Mouse (Mus musculus): ENCODE data around the gene Popdc3.
"Not testable (repeated sequence)": the region's sequence is repeated elsewhere in the genome, so short reads cannot be mapped to it uniquely, and the experiment has no call there.

The Popdc3 gene

DNA sequence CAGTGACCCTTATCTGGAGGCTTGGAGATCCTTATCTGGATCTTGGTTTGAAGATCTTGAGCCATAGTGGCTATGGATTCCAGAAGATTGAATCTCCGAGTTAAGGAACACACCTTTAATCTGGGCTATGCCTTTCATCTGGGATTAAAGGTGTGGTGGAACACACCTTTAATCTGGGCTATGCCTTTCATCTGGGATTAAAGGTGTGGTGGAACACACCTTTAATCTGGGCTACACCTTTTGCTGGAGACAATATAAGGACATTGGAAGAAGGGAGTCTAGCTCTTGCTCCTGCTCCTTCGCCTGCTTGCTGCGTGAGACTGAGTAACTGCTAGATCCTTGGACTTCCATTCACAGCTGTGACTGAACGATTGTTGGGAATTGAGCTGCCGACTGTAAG, at the start of gene Popdc3:
Gene Popdc3 (plus strand): TSS at position 301 of the 400 bp plus-strand sequence.
- not testable (repeated sequence) for DNase-seq

DNA sequence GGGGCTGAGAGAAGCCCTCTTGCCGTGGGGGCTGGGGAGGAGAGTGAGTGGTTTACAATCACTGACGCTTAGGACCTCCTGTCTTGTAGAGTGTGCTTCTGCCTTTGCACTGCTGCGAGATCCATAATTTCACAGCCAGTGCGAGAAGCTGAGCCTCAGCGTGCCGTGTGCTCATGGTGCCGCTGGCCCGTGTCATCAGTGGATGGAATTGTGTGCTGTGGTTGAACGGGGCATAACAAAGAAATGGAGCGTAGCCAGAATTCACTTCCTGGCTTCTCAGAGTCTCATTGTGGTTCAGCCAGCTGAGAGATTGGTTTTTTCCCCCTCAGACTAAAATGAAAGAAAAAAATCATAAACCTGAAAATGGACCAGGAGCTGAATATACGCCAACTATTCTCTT, 48.8 kb upstream of the Popdc3 start:
- DNase-seq, result peak; percentile 36 to 56

DNA sequence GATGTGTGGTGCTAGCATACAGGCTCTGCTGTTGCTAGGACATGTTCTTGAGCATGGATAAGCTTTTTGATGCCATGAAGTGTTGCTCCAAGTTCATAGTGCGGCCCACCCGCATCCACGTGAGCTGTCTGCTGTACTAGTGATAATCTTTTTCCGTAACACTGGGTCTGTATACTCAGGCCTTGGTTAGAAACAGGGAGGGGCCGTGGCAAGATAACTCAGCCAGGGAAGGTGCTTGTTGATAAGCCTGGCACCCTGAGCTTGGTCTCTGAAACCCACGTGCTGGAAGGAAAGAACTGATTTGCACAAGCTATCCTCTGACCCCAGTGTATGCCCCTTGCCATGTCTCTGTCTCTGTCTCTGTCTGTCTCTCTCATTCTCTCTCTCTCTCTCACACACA, 47.9 kb upstream of the Popdc3 start:
- no peak for DNase-seq

DNA sequence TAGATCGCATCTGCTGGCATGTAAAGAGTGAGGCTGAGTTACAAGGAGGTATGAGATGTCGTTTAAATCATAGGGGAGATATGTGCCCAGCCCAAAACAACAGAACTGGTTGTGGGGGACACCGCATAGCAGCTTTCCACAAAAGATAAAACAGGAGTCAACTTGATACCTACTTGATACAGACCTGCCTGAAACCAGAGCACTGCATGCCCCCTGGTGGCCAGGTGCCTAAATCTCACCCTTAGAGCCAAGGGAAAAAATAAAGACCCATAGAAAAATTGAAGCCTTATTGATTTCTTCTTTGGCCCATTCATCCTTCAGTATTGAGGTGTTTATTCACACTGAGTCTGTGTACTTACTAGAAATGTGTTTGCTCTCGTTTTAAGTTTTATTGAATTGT, 45.5 kb upstream of the Popdc3 start:
- peak; percentile 67 to 70 for DNase-seq

DNA sequence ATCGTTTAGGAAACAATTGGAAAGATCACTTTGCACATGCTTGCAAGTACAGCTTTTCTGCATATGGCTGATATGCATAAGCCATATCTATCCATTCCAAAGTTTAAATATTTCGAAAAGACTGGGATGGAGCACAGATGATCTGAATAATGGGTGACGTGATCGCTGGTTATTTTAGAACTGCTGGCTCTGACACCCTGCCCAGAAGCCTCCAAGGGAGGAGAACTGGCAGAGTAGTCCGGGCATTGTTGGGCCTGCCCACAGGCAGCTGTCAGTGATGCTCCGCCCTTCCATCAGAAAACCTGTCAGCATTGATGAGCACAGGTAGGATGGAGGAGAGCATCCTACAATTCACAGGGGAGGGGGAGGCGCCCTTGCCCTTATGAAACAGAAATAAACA, 41.1 kb upstream of the Popdc3 start:
- no peak for DNase-seq

DNA sequence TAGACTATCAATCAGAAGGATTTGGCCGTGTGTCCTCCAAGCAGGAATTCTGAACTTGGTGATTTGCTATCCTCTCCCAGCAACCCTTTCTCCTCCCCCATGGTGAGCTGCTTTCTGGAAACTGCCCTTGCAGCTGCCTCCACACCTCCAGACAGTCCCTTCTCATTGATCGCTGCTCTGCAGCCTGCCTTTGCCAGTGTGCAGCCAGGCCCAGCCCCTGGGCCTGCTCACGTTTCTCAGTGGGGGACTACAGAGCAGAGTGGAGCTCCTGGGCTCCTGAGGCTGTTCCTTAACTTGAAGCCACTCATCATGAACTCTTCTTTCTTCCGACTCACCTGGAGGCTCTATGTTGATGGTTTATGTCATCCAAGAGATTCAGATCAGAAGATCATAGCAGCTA, 38.0 kb upstream of the Popdc3 start:
- no peak for DNase-seq

DNA sequence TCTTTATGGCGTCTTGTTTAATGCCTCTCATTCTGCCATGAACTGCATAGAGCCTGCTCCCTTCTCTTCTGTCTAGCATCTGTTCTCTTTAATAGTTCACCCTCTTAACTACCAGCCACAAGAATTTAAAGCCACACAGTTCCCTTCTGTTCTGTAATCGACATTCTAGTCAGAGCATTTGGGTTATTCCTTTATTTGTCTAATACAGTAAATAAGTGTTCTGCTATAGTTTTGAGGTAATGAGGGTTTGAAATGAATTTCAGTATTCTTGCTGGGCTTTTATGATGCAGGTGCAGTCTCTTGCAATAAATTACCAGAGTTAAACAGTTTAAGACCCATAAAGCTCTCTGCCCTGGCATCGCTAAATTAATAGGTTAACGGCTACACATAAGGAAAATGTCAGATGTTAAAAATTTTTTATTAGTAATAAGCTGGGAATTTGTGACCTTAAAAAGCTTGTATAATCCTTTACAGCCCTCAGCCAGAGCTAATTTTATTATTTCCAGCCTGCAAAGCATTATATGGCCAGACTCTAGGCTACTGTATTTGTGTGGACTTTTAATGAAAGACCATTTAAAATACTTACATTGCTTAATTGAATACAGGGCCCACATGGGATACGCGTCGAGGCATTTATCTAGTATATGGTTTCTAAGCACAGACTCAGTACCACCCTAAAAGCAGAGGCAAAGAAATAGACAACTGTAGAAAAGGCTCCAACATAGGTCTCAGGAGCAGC, 37.3 kb upstream of the Popdc3 start:
- no peak for DNase-seq

DNA sequence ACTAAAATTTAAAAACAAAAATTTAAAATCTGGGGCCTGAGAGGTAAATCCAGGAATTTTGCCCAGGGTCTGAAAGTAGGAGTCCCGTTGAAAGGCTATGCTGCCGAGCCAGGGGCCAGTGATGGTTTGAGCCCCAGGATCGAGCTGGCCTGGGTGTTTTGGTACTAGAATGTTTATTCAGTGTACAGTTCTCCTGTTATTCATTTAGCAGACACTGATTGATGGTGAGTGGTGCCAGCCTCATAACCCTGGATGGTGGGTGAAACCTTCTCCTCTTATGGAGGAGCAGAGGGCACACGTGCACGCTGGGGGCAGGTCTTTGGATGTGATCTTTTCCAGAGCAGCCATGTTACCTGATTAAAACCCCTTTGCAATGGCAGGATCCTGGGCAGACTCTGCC, 35.5 kb upstream of the Popdc3 start:
- no peak for DNase-seq

DNA sequence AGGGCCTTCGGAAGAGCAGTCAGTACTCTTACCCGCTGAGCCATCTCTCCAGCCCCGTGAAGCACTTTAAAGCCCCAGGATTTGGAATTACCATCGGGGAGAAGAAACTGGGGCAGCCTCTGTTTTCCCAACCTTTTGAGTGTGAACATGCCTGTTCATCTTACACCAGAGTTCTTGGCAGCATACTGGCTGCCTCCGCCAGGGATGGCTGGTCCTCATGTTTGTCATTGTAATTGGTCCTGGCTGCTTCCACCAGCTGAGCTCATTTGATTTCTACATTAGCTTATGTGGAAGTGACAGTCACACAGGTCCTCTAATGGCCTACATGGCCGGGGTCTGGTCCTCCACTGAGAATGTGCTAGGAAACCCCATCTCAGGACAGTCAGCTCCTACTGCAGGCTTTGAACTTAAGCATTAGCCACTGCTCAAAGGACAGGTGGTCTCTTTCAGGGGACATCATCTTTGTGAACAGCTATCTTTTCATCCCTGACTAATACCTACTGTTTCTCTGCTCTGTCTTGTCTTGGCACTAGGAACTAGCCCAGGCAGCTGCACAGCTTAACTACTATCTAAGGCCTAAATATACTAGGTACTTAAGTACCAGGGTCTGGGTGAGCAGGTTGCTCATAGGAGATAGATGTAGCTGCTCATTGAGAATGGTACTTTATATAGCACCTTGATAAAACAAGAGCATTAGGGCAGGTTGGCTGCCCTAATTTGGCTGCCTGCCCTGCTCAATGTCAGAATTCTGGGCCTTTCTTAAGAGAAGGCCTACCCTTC, 33.7 kb upstream of the Popdc3 start:
- no peak for DNase-seq

DNA sequence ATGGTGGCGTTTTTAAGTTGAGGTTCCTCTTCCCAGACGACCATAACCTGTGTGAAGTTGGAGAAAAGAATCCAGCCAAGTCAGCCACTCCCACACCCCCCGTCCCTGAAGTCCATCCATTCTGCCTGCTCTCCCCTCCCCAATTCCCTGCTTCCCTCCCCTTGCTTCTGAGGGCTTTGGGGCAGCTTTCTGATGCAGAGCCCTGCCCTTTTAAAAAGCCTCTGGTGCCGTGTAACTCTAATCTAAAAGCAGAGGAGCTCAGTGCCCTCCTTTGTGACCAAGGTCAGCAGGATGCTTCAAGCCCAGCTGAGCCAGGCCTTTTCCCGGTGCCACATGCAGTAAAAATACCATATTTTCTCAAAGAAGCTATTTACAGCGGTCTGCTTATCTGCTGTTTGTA, 31.1 kb upstream of the Popdc3 start:
- no peak for DNase-seq

DNA sequence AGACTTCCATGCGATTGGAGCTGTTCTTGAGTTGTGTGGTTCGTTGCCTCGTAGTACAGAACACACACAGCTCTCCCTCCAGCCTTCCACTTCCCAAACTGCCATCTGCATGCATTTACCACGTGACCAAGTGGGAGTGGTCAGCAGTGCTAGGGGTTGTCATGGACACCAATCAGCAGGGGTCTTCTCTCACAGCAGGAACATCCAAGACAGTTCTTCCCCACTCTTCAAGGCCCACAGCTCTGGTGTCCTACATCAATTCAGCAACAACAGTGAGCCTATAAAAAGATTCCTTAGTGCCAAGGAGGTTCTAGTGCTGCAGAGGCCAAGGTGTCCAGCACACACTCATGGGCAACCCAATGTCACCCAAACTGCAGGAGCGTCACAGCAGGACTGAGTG, 26.8 kb upstream of the Popdc3 start:
- DNase-seq, result peak; percentile 30 to 44

DNA sequence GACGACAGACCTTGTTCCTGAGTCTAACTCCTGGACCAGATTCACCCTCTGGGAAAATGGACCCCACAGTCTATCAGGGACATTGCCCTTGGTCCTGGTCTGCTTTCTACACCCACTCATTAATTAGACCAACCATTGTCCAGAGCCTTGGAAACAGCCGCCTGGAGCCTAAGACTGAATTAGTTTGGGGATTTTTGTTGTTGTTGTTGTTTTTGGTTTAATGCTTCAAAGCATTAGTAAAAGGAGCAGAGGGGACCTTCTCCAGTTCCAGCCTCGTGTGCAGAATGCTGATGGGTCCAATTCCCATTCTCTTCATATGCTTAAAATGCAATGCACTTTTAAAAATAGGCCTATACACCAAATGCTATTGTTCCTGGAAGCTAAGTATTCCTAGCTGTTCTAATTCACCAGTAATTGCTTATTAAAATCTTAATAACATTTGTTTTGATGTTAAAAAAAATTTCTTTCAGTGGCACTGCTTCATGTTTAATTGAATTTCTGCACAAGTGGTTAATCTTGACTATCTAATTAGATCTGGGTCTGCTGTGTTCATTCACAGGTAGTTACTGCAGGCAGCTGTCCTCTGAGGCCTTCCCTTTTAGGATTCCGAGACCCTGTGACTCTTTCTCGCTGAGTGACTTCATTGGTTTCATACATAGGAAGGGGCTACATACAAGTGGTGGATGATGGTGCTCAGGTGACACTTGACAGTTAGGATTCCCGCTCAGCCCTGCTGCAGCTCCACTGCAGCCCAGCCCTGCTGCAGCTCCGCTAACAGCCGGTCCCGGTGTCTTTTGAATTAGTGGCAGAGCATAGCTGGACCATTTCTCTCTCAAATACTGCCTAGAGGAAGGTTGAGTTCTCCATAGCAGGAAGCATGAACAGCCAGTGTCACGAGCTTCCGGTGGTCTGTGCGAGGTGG, 25.9 kb upstream of the Popdc3 start:
- DNase-seq, result no peak

DNA sequence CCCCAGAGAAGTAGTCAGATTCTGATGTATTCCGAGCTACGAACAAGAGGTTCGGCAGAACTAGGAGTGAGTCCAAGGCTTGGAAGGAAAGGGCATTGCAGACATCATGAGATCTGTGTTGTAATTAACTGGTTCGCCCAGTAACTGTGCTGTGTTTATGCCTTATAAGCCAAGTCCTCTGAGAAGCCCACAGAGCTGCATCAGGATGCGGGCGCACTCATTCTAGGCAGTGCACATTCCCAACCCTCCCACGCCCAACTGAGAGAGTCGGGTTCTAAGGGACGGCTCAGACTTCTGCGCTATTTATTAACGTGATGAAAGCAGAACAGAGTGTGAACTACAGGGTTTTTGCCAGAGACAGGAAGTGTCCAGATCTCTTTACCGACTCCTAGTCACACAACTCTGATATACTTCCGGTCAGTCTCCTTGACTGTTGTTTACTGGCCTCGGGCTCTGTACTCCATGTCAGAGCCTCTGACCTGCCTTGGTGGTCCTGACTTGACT, 23.3 kb upstream of the Popdc3 start:
- DNase-seq, result no peak

DNA sequence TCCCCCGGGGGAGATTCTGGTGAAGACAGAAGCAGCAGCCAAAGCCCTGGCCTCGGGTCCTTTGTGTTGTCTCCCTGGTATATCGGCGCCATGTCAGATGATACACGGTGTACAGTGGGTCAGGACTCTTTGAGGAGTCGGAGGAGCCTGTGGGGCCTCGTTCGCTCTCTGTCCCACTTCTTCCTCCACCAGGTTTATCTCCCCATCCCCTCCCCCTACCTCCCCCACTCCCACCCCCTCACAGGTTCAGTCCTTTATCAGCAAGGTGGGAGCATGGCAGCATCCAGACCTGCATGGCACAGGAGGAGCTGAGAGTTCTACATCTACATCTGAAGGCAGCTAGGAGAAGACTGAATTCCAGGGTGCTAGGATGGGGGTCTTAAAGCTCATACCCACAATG, 12.0 kb upstream of the Popdc3 start:
- DNase-seq, result no peak

DNA sequence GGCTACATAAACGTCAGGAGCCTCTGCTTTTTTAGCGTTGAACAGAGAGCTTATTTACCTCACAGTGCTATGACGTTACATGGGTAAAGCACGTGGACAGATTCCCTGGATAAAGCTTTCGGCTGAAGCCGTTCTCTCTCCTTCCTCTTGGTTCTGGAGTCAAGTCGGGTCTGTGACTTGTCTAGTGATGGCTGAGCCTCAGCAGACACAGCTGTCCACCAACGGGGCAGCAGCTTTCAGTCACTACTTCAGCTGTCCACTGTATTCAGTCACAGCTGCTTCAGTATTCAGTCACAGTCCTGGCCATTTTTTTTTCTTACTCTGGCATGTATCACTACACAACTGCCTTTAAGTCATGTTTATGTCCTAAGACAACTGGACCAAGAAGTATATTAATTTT, 4.0 kb upstream of the Popdc3 start:
- DNase-seq, result no peak

DNA sequence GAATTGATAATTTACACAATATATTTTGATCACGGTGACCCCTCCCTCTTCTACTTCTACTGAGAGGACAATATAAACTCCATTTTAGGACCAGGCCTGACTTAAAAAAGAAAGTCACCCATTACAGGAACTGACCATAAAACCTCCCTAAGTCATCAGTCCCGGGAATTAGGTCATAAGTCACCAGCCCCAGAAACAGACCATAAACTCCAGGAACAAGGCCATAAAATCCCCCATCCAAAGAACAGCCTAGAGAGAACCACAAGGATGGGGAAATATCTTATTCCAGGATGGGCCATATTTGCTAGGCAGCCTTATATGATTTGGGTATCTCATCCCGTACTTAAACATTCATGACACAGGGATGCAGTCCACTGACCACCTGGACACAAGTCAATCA, 3.6 kb upstream of the Popdc3 start:
- DNase-seq, result no peak

DNA sequence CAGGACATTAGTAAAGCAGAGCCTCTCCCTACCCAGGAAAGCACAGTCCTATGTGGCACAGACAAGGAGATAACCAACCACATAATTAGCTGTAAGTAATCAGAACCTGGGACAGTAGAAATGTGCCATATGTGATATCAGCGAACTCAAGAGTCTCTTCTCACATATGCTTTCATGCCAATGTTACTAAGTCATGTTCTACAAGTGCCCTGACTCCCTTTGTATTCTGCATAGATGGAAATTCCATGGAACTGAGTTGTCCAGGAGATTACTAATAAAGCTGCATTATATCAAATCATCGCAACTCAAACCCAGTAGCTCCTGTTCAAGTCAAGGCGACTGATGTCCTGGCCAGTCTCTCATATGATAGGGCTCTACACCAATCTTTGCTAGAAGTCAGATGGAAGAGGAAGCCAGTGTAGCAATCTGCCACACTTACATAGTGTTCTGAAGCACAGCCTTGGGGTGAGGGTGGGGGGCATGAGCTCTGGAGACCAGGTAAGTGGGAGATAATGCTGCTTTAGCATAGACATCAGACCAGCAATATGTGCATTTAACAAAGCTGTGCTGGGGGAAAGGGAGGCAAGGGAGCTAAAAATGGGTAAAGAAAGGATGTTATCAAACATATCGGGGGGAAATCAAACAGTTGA, 2.9 kb downstream of the Popdc3 start:
- no peak for DNase-seq

DNA sequence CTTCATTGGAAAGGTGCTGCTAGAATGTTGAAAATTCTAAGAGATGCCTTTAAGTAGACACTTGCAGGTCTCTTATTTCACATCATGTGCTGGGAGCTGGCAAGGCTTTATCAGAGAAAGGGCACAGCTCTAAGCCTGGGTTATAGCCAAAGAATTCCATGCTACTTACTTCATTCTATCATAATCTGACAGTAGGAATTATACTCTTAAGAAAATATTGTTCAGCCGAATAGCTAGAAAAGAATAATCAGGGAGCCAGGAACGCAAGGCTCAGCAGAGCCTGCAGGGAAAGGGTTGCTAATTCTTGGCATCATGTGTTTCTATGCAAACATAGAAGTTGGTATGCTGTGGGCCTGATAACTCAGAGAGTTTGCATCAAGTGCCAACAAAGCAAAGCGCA, 3.4 kb downstream of the Popdc3 start:
- DNase-seq, result no peak

DNA sequence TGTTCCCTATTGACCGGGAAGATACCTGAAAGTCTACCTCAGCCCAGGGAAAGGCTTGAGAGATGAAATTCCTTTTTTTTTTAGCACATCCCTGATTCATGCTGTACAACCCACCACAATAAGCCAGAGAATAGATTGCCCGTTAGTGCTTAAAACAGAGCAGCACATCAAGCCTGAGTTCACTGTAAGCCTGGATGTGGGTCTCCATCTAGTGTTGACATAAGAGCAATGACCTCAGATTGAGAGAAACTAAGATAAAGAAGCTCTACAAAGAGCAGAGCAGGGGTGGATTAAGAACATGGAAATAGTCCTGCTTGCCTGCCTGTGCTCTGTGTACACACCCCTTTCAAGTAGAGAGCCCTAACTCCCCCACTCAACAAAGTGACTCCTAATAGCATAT, 7.6 kb downstream of the Popdc3 start:
- DNase-seq, result no peak

DNA sequence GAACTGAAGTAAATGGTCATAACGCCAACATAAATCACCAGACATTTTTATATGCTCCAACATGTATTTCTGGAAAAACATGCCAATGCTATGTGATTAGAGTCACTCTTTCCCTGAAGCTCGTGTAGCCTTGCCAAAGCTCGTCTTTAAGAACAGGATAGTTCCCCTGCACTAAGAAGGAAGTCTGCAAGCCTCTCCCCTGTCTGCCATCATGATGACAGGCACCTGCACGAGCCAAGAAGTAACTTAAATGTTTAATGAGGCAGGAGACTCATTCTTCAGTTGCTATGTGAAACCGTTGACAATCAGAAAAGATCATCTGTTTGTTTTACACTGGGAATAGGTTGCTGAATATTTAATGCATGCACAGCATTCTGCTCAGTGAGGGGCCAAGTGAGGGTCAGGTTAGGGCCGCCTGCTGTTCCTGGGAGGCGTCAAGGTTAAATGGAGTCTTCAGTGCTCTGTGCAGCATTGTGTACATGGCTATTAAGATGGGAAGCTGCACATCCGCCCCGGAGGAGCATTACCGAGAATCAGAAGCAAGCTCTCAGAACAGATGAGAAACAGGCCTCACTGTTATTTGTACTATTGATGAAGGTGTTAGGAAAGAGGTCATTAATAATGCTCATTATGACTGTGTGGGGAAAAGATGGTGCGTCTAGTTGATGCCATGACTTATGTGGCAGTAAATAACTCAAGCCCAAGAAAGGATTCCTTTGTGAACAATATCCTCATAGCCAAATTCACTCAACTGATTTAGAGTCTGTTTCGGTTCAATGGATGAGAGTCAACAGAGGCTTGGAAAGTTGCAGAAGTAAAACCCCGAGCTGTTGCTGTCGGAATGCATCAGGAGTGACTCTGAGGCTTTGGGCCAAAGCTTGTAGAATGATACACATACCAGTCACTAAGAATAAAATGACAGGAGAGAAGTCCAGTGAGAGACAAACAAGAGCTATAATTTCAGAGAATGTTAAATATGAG, 15.7 kb downstream of the Popdc3 start:
- DNase-seq, result no peak

DNA sequence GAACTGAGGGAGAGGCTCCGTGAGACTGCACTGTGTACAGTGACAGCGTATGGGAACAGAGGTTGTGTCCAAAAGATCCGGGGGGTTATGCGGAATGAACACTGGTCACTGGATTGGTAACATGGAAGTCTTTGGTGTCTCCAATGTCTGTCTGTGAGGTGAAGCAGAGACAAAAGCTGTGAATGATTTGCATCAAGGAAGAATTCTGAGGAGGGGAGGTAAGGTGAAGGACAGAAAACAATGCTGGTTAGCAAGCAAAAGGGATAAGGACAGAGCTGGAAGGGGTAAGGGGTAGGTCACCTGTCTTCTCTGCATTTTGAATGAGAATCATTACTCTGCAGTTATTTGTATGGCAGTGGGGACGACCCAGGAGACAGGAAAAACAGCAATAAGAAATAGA, 16.6 kb downstream of the Popdc3 start:
- DNase-seq, result no peak

Measured in cerebellum, postnatal 10 days (tissue).